Mouse (Mus musculus): Measurements from ENCODE around the gene Jam2. TPM values are rescaled to one million over a fixed set of nuclear protein-coding genes. Genes with fewer than 3 reads are reported as not detected.

Gene Jam2
- total RNA-seq, 1 experiment from 2014 or later, result 10.1 TPM

DNA sequence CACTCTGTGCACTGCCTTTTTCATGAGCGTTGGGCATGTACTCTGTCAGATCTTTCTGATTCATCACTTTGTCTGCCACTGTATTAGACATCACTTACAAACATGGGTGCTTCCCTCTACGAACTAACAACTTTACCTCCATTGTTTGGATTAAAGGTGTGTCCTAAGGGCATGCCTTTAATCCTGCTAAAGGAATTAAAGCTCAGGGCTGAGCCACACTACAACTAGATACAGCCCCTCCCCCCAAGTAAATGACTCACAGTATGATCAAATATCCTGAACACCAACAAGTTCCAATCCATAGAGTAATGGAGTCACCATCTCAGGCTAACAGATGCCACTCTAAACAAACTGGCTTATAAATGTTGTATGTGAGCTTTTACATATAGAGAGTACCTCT is 64.7 kb downstream of the Jam2 start:
- no peak for DNase-seq

DNA sequence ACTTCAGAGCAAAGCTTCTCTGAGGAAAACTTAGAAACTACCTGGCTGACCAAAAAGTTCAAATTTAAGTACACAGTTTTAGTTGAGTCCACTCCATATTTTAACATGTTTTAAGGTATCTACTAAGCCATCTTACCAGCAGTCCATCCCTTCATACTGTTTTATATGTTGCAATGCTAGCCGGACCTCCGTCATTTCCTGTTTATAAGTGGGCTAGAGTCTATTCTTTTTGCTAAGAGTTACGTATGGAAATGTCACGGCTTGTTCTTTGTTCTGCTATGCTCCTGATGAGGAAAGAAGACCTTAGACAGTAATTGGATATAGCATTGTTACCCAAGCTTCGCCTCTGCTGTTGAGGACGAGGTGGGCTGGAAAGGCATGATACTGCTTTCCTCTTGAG is 79.6 kb downstream of the Jam2 start:
- no peak for DNase-seq

DNA sequence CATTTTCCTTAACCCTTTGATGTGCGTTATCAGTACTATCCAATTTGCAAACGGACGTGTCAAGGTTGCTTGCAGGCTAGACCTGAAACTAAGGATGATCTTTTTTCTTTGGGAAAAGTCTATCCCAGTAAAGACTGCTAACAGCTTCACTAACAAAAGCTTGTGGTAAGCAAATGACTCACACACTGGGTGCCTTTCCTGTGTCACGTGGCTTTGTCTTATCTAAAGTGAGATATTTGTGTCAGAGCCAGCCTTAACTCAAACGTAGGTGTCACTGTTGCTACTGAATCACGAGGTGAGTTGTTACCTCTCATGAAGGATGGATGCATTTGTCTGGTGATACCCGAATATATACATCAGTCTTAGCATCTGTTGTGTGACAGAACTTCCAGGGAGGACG is 90.7 kb downstream of the Jam2 start:
- no peak for DNase-seq

DNA sequence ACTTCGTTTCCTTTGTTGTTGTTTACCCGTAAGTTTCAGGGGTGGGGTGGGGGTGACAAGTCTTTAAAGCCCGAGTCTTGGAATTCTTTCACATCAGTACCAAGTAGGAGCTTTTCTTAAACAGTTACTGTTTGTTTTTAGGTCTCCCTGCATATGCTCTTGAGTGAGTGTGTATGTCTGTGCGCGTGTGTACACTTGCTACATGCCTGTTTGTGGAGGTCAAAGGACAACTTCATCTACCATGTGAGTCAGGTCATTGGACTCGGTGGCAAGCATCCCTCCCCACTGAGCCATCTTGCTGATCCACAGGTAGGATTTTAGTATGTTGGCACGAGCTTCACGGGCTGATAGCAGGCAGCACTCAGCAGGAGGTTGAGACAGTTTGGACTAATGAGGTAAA is 99.9 kb downstream of the Jam2 start:
- no peak for DNase-seq

DNA sequence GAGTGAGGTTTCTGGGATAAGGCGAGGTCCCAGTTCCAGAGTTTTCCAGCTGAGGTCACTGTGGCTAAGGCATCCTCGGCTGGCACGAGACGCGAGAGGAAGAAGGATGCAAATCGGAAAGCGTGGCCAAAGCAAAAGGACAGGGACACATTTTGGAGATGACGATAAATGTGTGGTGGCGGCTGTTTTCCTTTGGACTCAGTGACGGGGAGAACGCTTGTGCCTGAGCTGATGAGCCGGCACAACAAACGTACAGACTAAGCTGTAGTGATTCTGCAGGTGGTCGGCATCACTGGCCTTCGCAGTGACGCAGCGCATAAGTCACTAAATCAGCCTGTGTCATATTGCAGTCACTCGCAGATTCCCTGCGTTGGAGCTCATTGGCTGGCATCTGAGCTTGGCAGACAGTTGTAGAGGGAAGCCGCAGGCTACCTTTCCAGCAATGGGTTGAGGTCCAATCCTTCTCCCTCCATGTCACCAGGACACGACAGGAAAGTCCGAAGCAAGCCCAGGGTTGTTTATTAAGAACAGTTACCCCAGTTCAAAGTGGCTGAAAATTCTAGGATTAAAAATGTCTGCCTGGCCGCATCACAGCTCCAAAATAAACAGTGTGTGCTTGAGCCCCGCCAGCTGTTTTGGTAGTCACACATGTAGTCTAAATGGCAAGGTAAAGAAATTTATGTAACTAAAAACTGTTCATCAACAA is 101.2 kb downstream of the Jam2 start:
- DNase-seq, result no peak

Other genes with a start within 250 kb of the Jam2 start
- gene Mrpl39, start 38.4 kb upstream of the Jam2 start, total RNA-seq (2021), result 41.4 and 43.5 TPM in 2 replicates
- 47.4 and 49.2 TPM in 2 replicates for gene Gabpa, start 60.8 kb downstream of the Jam2 start, total RNA-seq (2021)
- gene Atp5j, start 61.5 kb downstream of the Jam2 start, total RNA-seq (2021), result 504 and 526 TPM in 2 replicates

Measured in adrenal gland, postnatal 25 days (tissue).